Mouse (Mus musculus) limb, embryonic 13.5 days (tissue): ENCODE results near the gene Nudt1. TPM values are rescaled to one million over a fixed set of nuclear protein-coding genes. Genes with fewer than 3 reads are reported as not detected.
"Not testable (repeated sequence)": the region's sequence is repeated elsewhere in the genome, so short reads cannot be mapped to it uniquely, and the experiment has no call there.

Source experiments
- ATAC-seq: fragments of 200-750 bp; cut with Nextera tagmentation; 2 replicates; pipeline ENCODE4 v1.8.0; 2017; ENCODE audit warnings: low read depth, moderate number of reproducible peaks, moderate TSS enrichment; ENCODE audit not compliant: low FRiP score
- H3K27ac ChIP-seq: fragments of 300-500 bp; sonication (generic); 2 replicates; pipeline ENCODE4 v1.5.1; 2015; ENCODE audit warnings: inconsistent platforms, mild to moderate bottlenecking, moderate library complexity
- H3K27me3 ChIP-seq: fragments of 300-500 bp; sonication (generic); 2 replicates; pipeline ENCODE4 v1.6.1; 2015; ENCODE audit warnings: mild to moderate bottlenecking, inconsistent platforms
- H3K36me3 ChIP-seq: fragments of 300-500 bp; sonication (generic); 2 replicates; pipeline ENCODE4 v1.6.1; 2015; ENCODE audit warnings: inconsistent platforms, mild to moderate bottlenecking, moderate library complexity
- H3K4me1 ChIP-seq: fragments of 300-500 bp; sonication (generic); 2 replicates; pipeline ENCODE4 v1.6.1; 2015; ENCODE audit warnings: inconsistent platforms
- H3K4me2 ChIP-seq: fragments of 300-500 bp; sonication (generic); replicated peaks from 2 replicates; pipeline ENCODE4 v1.6.1; 2015; ENCODE audit warnings: inconsistent platforms, mild to moderate bottlenecking, moderate library complexity
- H3K4me3 ChIP-seq: fragments of 300-500 bp; sonication (generic); 2 replicates; pipeline ENCODE4 v1.5.1; 2015; ENCODE audit warnings: moderate library complexity, mild to moderate bottlenecking, inconsistent platforms
- H3K9ac ChIP-seq: fragments of 300-500 bp; sonication (generic); 2 replicates; pipeline ENCODE4 v1.6.1; 2015; ENCODE audit warnings: mild to moderate bottlenecking, inconsistent platforms
- H3K9me3 ChIP-seq: fragments of 300-500 bp; sonication (generic); 2 replicates; pipeline ENCODE4 v1.6.1; 2016; ENCODE audit warnings: inconsistent platforms
- WGBS: fragments of 180-500 bp; shearing (Covaris S2); methylation state at CpG from one replicate; pipeline ENCODE4 v1.1.7; 2015; 5-methylcytosine and 5-hydroxymethylcytosine counted together
- polyA plus RNA-seq: library from polyadenylated mRNA; unstranded; fragments of >200 nt; fragmentation: Nextera tagmentation; extraction: Ambion mirVana; gene quantifications from 2 replicates; pipeline ENCODE4 v1.2.1, GENCODE M21; 2015

Gene Nudt1
- polyA plus RNA-seq, 1 experiment from 2014 or later: 46.6 TPM

DNA sequence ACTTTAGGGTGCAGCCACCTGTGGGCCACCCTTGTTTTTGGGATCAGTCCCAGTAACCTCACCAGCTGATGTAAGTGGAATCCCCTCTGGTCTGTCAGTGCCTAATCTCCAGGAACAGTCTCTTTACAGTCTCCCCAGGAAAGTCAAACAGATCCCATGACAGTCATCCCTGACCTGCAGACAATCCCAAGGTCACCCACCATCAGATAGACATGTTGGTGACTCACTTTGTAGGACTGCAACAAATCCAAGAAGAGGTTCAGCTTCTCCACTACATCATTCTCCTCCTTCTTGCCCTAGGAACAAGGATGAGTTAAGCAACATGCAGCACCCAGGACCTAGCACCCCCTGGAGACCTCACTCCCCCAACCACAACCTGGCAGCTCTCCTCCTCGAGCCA is 24.6 kb downstream of the Nudt1 start:
- H3K36me3 ChIP-seq: peaks cover 66% of the 10 kb centered on the region
- H3K4me3 ChIP-seq: no peak overlapping the region
- H3K9ac ChIP-seq: no peak overlapping the region
- no peak overlapping the region for H3K4me2 ChIP-seq
- 73% methylated on average over 1 of the region's 1 CpGs for WGBS
- no peaks in the 10 kb centered on the region for H3K4me1 ChIP-seq
- H3K9me3 ChIP-seq: no peaks in the 10 kb centered on the region
- no peak overlapping the region for H3K27ac ChIP-seq
- no peak for ATAC-seq
- no peaks in the 10 kb centered on the region for H3K27me3 ChIP-seq

DNA sequence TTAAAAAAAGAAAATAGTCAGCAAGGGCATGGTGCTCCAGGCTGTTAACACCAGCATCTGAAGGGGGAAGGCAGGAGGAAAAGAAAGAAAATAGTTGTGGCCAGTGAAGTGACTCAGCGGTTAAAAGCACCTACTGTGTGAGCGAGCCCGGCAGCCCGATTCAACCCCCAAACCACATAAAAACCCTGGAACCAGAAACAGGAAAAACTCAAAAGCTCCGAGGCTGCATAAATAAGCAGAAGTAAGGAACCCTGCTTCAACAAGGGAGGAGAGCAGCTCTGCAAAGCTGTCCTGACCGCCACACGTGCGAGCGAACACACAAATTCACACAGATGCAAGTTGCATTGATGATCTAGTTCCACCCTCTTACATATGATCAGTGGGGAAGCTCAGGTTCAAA is 28.4 kb downstream of the Nudt1 start:
- H3K36me3 ChIP-seq: peaks cover 80% of the 10 kb centered on the region

DNA sequence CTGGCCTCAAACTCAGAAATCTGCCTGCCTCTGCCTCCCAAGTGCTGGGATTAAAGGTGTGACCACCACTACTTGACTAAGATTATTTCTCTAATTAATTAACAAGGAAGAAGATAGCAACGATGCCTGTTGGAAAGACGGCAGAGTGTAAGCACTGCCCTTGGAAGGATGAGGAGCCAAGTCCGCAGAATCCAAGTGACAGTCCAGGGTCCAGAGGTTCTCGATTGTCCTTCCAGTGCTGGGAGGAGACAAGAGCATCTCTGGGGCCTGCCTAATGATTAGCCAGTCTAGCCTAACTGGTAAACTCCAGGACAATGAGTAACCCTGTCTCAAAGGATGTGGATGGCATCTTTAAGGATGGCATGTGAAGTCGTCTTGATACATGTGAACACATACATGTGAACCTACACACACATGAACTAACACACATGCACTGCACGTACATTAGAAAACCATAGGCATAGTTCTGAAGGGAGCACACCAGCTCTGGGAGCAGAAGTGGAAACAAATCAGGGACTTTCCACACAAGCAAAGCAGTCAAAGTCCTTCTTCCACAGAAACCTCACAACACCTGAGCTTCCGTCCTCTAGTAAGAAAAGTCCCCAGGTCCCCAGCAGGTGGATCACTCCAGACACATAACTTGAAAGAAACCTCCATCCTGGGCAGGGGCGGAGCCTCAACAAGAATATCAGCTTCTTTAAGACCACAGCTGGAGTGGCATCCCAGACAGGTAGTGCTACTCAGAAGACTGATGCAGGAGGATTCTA is 29.5 kb downstream of the Nudt1 start:
- H3K27me3 ChIP-seq: no peaks in the 10 kb centered on the region
- H3K9me3 ChIP-seq: no peaks in the 10 kb centered on the region
- H3K4me2 ChIP-seq: no peak overlapping the region
- peaks cover 80% of the 10 kb centered on the region for H3K36me3 ChIP-seq
- WGBS: 93% methylated on average over 8 of the region's 8 CpGs
- no peak overlapping the region for H3K27ac ChIP-seq
- H3K9ac ChIP-seq: no peak overlapping the region
- no peak for ATAC-seq
- no peaks in the 10 kb centered on the region for H3K4me1 ChIP-seq
- no peak overlapping the region for H3K4me3 ChIP-seq

More for the DNA sequence above, 28.4 kb downstream of the Nudt1 start:
- Histone ChIP-seq H3K4me3 (no peak overlapping the region), H3K27me3 (no peaks in the 10 kb centered on the region), H3K4me1 (no peaks in the 10 kb centered on the region), H3K27ac (no peak overlapping the region), H3K9me3 (no peaks in the 10 kb centered on the region), H3K4me2 (no peak overlapping the region), H3K9ac (no peak overlapping the region)
- ATAC-seq: no peak
- WGBS: 90% methylated on average over 9 of the region's 9 CpGs

DNA sequence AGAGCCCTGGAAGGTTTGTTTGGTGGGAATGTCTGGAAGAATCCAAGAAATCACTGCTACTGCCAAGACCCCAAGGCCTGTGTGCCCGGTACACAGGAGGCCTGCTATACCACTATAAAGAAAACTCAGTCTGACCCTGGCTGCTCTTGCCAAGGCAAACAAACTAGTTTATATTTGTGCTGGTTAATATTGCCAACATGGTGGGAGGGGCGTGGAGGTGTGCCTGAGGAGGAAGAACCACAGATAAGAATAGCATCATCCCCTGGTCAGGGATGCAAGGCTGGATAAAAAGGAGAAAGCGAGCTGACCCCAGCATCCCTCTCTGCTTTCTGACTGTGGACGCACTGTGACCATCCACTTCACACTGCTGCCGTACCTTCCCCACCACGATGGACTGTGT is 30.9 kb downstream of the Nudt1 start:
- Histone ChIP-seq H3K4me3 (no peak overlapping the region), H3K4me2 (no peak overlapping the region), H3K27ac (no peak overlapping the region), H3K9ac (no peak overlapping the region), H3K9me3 (no peaks in the 10 kb centered on the region), H3K4me1 (no peaks in the 10 kb centered on the region), H3K27me3 (no peaks in the 10 kb centered on the region), H3K36me3 (peaks cover 81% of the 10 kb centered on the region)
- 93% methylated on average over 6 of the region's 6 CpGs for WGBS
- ATAC-seq: no peak

DNA sequence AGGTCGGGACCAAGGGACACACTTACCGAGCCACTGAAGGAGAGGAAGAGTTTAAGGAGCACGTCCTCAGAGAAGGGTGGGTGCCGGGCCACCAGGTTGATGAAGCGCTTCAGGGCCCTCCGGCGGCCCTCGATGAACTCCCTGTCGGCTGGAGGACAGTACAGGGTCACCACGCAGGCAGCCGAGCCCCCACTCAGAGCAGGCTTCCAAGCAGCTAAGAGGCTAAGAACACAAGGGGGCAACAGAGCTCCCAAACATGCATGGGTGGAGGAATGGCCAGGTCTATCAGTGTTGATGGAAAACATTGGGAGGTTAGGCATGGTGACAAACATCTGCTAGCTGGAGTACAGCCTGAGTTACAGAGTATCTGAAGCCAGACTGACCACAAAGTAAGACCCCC is 34.5 kb downstream of the Nudt1 start:
- WGBS: 83% methylated on average over 11 of the region's 11 CpGs
- H3K27me3 ChIP-seq: no peaks in the 10 kb centered on the region
- ATAC-seq: no peak
- no peak overlapping the region for H3K27ac ChIP-seq
- H3K4me1 ChIP-seq: no peaks in the 10 kb centered on the region
- H3K36me3 ChIP-seq: peaks cover 87% of the 10 kb centered on the region
- H3K9me3 ChIP-seq: no peaks in the 10 kb centered on the region
- no peak overlapping the region for H3K4me3 ChIP-seq
- no peak overlapping the region for H3K4me2 ChIP-seq
- no peak overlapping the region for H3K9ac ChIP-seq

DNA sequence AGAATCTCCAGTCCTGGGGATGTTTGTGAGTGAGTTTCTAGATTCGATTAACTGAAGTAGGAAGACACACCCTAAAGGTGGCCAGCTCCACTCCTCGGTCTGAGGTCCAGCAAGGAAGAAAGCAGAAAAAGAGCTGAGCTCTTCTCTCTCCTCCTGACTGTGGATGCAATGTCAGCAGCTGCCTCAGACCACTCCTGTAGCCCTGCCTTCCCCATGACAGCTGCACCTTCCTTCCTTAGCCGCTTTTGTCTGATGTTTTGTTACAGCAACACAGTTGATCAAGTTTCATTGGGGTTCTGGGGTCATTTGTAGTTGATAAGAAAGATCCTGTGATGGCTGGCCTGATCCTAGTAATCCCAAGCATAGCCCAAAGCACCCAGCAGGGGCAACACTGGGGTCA is 36.0 kb downstream of the Nudt1 start:
- Histone ChIP-seq H3K36me3 (peaks cover 71% of the 10 kb centered on the region), H3K9ac (no peak overlapping the region), H3K27ac (no peak overlapping the region), H3K4me2 (no peak overlapping the region), H3K4me1 (no peaks in the 10 kb centered on the region), H3K27me3 (no peaks in the 10 kb centered on the region), H3K9me3 (no peaks in the 10 kb centered on the region), H3K4me3 (no peak overlapping the region)
- WGBS: 84% methylated on average over 3 of the region's 3 CpGs
- no peak for ATAC-seq

DNA sequence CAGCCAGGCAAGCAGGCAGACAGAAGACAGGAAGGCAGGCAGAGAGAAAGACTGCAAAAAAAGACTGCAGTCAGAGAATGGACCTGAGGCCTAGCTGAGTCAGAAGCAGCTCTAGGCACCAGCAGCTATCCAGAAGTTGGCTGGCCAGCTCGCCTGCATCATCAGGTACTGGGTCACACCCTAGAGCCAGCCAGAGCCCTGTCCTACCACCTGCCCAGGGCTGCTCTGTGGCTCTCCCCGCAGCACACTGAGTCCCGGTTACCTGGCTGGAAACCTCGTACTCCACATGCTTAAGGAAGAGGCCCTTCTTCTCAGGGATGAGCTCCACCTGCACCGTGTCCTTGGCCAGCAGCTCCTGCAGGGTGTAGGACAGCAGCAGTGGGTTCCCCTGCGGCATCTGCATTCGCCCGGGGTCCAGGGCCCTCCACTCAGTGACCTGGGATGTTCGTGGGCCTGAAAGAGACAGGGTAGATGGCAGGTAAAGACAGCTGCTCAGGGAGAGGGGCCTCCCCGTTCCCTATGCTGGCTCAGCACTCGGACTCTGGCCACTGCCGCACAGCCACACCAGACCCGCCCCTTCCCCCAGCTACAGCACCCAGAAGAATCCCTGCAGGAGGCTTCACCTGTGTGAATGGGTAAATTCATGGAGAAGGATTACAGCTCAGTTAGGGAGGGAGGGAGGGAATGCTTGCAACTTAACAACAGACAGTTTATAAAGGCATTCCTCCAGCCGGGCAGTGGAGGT is 38.6 kb downstream of the Nudt1 start:
- no peaks in the 10 kb centered on the region for H3K27me3 ChIP-seq
- 76% methylated on average over 14 of the region's 14 CpGs for WGBS
- peaks cover 54% of the 10 kb centered on the region for H3K36me3 ChIP-seq
- no peak overlapping the region for H3K4me3 ChIP-seq
- H3K4me1 ChIP-seq: no peaks in the 10 kb centered on the region
- no peak overlapping the region for H3K4me2 ChIP-seq
- no peak for ATAC-seq
- peaks cover 8% of the 10 kb centered on the region; the same call in 1 of the 2 replicates for H3K9me3 ChIP-seq
- H3K9ac ChIP-seq: 0 out of 2 replicates have a peak overlapping the region, but pooled peaks have one; percentile 4
- no peak overlapping the region for H3K27ac ChIP-seq

DNA sequence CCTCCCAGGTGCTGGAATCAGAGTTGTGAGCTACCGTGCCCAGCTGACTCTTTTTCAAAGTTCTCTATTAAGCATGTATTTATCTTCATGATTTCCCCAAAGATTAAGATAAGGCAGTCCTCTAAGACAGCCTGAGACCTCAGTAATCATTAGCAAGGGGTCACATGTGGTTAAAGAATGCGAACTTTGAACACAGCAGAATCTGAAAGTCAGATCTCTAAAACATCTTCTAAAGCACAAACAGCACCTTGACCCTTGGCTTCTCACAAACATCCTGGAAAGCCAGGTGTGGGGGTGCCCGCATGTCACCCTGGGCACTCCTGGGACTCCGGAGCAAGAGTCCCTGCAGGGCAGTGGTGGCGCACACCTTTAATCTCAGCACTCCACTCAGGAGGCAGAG is 43.0 kb downstream of the Nudt1 start:
- Histone ChIP-seq H3K36me3 (peaks cover 18% of the 10 kb centered on the region), H3K27ac (no peak overlapping the region), H3K4me3 (no peak overlapping the region), H3K4me2 (no peak overlapping the region), H3K9ac (no peak overlapping the region), H3K27me3 (no peaks in the 10 kb centered on the region), H3K4me1 (no peaks in the 10 kb centered on the region), H3K9me3 (peaks cover 8% of the 10 kb centered on the region; the same call in 1 of the 2 replicates)
- WGBS: 93% methylated on average over 5 of the region's 5 CpGs
- ATAC-seq: no peak

DNA sequence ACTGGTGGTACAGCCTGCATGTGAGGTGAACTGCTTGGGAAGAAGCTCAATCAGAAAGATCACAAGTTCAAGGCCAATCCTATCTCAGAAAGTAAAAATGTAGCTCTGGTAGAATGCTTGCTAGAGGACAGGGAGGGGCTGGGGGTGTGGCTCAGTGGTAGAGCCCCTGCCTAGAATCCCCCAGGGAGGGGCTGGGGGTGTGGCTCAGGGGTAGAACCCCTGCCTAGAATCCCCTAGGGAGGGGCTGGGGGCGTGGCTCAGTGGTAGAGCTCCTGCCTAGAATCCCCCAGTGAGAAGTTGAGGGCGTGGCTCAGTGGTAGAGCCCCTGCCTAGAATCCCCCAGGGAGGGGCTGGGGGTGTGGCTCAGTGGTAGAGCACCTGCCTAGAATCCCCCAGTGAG is 46.7 kb downstream of the Nudt1 start:
- not testable (repeated sequence) for H3K9me3 ChIP-seq, ATAC-seq, H3K9ac ChIP-seq, H3K4me3 ChIP-seq, H3K27me3 ChIP-seq, H3K4me2 ChIP-seq, H3K27ac ChIP-seq, H3K4me1 ChIP-seq
- 83% methylated on average over 2 of the region's 2 CpGs for whole genome bisulfite sequencing
- peaks cover 13% of the 10 kb centered on the region for H3K36me3 ChIP-seq

DNA sequence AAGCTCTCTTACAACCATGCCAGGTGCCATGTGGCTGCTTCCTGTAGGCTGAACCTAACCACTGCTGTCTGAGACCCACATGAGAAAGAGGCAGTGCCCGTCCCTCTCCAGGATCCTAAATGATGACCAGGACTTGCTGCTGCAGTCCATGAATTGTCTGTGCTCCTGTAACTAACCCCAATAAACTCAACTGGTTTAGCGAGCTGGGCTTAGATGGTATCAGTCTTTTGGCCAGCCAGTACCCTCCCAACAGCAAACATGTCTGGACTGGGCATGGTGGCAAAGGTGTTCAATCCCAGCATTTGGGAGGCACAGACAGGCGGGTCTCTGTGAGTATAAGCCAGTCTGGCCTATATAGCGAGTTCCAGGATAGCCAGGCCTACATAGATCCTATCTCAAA is 47.5 kb downstream of the Nudt1 start:
- peaks cover 7% of the 10 kb centered on the region for H3K36me3 ChIP-seq
- H3K9ac ChIP-seq: no peak overlapping the region
- ATAC-seq: no peak
- H3K27ac ChIP-seq: no peak overlapping the region
- H3K4me2 ChIP-seq: no peak overlapping the region
- no peaks in the 10 kb centered on the region for H3K27me3 ChIP-seq
- H3K4me3 ChIP-seq: no peak overlapping the region
- 85% methylated on average over 4 of the region's 4 CpGs for WGBS
- H3K9me3 ChIP-seq: peaks cover 3% of the 10 kb centered on the region; the same call in 1 of the 2 replicates
- peaks cover 10% of the 10 kb centered on the region for H3K4me1 ChIP-seq

DNA sequence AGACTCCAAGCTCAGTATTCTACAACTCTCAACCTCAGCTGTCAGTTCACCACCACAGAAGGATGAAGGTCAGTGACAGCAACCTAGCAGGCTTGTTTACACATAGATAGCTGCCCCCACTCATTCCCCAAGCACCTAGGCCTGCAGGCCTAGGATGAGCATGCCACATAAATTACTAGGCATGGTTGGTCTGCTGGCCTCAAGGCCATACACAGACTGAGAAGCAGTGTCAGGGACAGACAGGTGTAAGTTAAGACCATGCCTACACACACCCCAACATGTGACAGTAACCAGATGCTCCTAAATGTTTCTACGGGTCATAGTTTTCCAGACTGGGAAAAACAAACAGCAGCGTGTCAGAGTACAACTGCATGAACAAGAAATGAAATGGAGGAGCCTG is 48.0 kb downstream of the Nudt1 start:
- Histone ChIP-seq H3K36me3 (peaks cover 4% of the 10 kb centered on the region), H3K9ac (no peak overlapping the region), H3K9me3 (no peaks in the 10 kb centered on the region), H3K4me3 (no peak overlapping the region), H3K27ac (no peak overlapping the region), H3K4me2 (no peak overlapping the region), H3K4me1 (peaks cover 16% of the 10 kb centered on the region), H3K27me3 (no peaks in the 10 kb centered on the region)
- 74% methylated on average over 2 of the region's 2 CpGs for WGBS
- ATAC-seq: no peak

DNA sequence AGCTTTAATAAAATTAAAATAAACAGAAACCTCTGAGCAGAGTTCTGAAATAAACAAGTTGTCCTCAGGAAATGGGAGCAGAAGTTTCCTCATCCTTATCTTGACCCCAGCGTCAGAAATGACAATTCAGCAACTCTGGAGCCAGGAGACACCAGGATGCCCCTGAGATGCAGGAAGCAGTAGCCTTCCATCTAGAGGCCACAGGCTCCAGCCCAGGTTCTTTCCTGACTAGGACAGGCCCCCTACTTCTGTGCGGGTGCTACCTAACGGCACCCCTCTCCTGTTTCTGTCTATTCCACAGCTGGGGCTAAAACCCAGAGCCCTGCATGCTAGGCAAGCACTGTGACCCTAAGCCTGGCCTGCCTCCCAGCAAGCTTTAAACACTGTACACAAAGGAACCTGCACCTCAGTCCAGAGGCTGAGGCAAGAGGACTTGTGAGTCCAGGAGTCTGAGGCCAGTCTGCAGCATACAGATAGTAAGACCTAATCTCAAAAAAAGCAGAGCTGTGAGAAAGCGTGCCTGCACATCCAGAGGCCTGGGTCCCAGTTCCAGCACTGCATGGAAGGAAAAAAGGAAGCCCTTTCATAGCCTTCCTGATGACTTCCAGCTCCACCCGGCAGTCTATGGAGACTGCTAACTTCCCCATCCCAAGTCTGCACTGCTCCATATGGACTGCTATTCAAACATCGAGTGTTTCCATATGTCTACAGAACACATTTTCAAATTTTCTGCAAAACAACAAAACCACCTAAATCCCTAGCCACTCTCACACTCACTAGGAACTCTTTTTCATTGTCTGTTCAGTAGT is 49.2 kb downstream of the Nudt1 start:
- Histone ChIP-seq H3K36me3 (no peaks in the 10 kb centered on the region; the same call in 1 of the 2 replicates), H3K4me2 (no peak overlapping the region), H3K4me3 (no peak overlapping the region), H3K27me3 (no peaks in the 10 kb centered on the region), H3K27ac (peak overlapping the region; percentile 76), H3K4me1 (peaks cover 16% of the 10 kb centered on the region), H3K9me3 (no peaks in the 10 kb centered on the region), H3K9ac (peak overlapping the region; percentile 25; the same call in 1 of the 2 replicates)
- ATAC-seq: no peak
- WGBS: 60% methylated on average over 6 of the region's 6 CpGs
